Mouse (Mus musculus): ENCODE results near the gene Aen.

The Aen gene
- long read RNA-seq, experiment 1, full-length matches to known transcripts, result 102 of 117 reads
- long read RNA-seq, experiment 1, partial matches to known transcripts, result 9 of 117 reads
- long read RNA-seq, experiment 1, other reads (novel, unspliced or antisense), result 6 of 117 reads
- long read RNA-seq, experiment 2, full-length matches to known transcripts, result 94 of 111 reads
- long read RNA-seq, experiment 2, partial matches to known transcripts, result 8 of 111 reads
- long read RNA-seq, experiment 2, other reads (novel, unspliced or antisense), result 9 of 111 reads

GRCm38 (mm10) chr7:78895653-78896333 lies at the start of gene Aen:
Aen (plus strand) TSS chr7:78895854.
- intact Hi-C loops (cut with DNase I), result no loop called here

GRCm38 (mm10) chr7:78846066-78846716 lies 49.5 kb upstream of the Aen start:
- intact Hi-C loops (cut with DNase I), result loop anchor here (2.0 to 5.0 kb wide), 2 partner anchors 41 to 51 kb away; no protein-coding TSS in a partner anchor

- intact Hi-C loops (cut with DNase I), result loop anchor here (2.0 to 5.0 kb wide), 2 partner anchors 40 to 52 kb away; no protein-coding TSS in a partner anchor
These were observed 48.8 kb upstream of the Aen start, which contains the start of gene Det1 for GRCm38 (mm10) chr7:78846737-78847434. Det1 (minus strand) TSS chr7:78847263.

GRCm38 (mm10) chr7:78854051-78854450 lies 41.6 kb upstream of the Aen start:
- intact Hi-C loops (cut with DNase I), result no loop called here

- intact Hi-C loops (cut with DNase I), result no loop called here
These were observed 40.5 kb upstream of the Aen start for GRCm38 (mm10) chr7:78855044-78855655.

- intact Hi-C loops (cut with DNase I), result no loop called here
These were observed 31.7 kb upstream of the Aen start for GRCm38 (mm10) chr7:78863796-78864445.

GRCm38 (mm10) chr7:78864446-78864802 lies 31.2 kb upstream of the Aen start:
- intact Hi-C loops (cut with DNase I), result no loop called here

DNA sequence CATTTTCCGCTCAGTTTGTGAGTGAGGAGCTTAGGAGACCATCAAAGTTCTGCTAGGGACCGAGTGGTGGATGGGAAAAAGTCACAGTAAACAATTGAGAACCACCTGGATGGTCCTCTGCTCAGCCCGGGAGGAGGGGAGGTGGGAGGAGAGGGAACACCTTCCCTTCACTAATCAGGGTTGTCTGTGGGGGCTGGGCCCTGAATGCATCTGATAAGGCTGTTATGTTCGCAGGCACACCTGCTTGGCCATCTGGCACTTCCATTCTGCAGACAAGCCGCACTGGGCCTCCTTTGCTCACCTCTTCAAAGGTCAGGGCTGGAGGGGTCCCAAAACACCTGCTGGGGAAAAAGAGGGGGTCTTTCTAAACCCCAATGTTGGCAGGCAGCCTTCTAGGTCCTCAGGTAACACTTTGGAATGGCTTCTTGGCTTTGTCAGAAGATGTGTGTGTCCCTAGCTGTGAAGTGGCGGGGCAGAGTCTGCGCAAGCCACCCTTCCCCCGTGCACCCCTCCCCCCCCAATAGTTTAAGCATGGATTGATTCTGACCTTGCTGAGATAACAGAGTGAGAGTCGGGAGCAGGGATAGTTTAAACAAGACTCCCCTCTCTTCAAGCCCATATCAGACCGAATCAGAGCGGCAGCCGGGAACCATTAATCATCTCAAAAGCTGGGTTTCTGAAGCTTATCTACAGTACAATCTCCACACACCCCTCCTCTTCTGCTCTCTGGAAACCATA lies 30.3 kb upstream of the Aen start:
- intact Hi-C loops (cut with DNase I), result no loop called here

GRCm38 (mm10) chr7:78868731-78869130 lies 26.9 kb upstream of the Aen start:
- intact Hi-C loops (cut with DNase I), result no loop called here

- intact Hi-C loops (cut with DNase I), result no loop called here
These were observed 23.3 kb upstream of the Aen start for GRCm38 (mm10) chr7:78872366-78872765.

- intact Hi-C loops (cut with DNase I), result no loop called here
These were observed 22.8 kb upstream of the Aen start for GRCm38 (mm10) chr7:78872831-78873230.

DNA sequence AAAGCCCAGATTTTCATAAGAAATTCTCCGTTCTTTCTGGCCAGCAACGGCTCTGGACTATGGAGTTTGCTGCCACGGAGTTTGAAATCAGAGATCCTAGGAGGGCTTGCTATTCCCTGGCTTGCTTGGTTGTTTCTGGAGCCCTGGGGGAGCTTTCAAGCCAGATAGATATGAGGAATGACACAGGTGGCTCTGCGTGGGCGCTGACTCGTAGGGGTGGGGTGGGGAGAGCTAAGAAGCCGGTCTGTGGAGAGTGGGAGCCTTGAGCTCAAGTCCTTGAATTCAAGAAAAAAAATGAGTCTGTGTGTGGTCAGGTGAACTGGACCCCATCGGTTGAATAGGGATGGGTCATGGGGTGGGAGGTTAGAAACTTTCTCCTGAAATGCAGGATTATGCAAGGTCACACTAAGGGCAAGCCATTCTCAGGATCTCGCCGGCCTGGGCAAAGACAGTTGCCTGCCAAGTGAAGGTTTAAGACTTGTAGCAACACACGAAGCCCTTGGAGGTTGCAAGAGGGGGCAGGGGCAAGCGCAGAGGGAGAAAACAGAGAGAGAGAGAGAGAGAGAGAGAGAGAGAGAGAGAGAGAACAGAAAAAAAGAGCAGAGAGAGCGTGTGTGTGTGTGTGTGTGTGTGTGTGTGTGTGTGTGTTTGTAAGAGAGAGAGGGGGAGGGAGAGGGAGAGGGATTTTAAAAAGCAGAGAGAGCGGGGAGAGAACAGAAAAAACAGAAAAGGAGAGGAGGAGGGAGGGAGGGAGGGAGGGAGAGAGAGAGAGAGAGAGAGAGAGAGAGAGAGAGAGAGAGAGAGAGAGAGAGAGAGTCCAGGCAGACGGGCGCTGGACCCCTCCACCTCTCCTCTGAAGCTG lies 13.8 kb upstream of the Aen start:
- intact Hi-C loops (cut with DNase I), result loop anchor here (10.0 kb wide), 1 partner anchor 297 kb away; no protein-coding TSS in a partner anchor

DNA sequence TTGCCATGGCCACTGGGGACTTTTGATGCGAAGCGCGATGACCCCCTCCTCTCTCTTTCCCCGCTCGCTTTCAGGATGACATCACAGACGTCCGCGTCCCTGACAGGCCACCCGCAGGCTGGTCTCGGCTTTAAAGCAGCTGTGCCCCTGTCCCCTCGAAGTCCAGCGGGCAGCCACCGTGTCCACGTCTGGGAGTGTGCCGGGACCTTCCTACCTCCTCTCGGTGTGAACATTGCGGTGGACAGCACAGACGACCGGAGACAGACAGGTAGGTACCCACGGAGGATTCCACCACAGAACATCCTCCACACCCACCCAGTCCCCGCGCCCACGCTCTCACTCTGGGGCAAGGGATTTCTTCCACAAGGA lies 13.2 kb upstream of the Aen start:
- intact Hi-C loops (cut with DNase I), result loop anchor here (10.0 kb wide), 1 partner anchor 298 kb away; no protein-coding TSS in a partner anchor

GRCm38 (mm10) chr7:78883016-78883725 lies 12.5 kb upstream of the Aen start:
- intact Hi-C loops (cut with DNase I), result loop anchor here (10.0 kb wide), 1 partner anchor 298 kb away; no protein-coding TSS in a partner anchor

DNA sequence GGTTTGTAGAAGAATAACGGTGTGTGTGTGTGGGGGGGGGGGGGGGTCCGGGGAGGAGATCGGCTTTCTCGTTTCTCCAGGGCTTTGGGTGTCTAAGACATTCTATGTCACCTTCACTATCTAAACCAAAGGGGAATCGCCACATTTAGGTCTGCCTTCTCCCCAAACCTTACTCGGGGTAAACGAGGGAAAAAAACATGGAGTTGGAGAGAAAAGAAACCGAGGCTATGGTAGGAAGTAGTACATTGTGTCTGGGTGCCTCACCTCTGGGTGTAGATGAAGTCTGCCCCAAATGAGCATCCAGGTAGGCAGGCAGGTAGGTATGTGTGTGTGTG lies 12.0 kb upstream of the Aen start:
- intact Hi-C loops (cut with DNase I), result loop anchor here (10.0 kb wide), 1 partner anchor 299 kb away; no protein-coding TSS in a partner anchor

- intact Hi-C loops (cut with DNase I), result loop anchor here (10.0 kb wide), 1 partner anchor 299 kb away; no protein-coding TSS in a partner anchor
These were observed 11.5 kb upstream of the Aen start for GRCm38 (mm10) chr7:78884139-78884538.

DNA sequence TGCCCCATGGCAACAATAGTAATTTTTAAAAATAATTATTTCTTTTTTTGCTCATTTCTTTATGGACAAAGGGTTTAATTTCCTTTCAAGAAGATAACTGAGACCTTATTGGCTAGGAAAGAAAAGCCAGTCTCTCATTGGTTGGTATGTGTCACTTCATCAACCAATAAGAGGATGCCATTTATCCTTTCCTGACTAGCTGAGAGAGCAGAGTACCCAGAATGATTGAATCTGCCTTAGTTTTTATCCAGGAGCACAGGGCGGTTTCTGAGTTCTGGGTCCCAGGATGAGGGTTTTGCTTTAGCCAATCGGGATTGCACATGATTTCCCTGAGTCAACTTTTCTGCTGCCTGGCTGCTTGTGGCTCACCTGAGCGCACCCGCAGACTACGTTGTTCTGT lies 10.2 kb upstream of the Aen start:
- intact Hi-C loops (cut with DNase I), result loop anchor here (5.0 to 10.0 kb wide), 2 partner anchors 38 to 301 kb away; partner anchors contain the start of gene Det1

GRCm38 (mm10) chr7:78886496-78886895 lies 9.2 kb upstream of the Aen start:
- intact Hi-C loops (cut with DNase I), result loop anchor here (5.0 to 10.0 kb wide), 2 partner anchors 39 to 302 kb away; partner anchors contain the start of gene Det1

Measured in adrenal gland (tissue).